Mouse (Mus musculus) limb, embryonic 11.5 days (tissue): ENCODE measurements around the gene Ptpn7. TPM values are rescaled to one million over a fixed set of nuclear protein-coding genes. Genes with fewer than 3 reads are reported as not detected.
"Not testable (repeated sequence)": the region's sequence is repeated elsewhere in the genome, so short reads cannot be mapped to it uniquely, and the experiment has no call there.

ENCODE experiments used
- ATAC-seq: fragments of 200-750 bp; cut with Nextera tagmentation; 2 replicates; pipeline ENCODE4 v1.8.0; 2017; ENCODE audit warnings: low read depth; ENCODE audit not compliant: insufficient number of reproducible peaks, low FRiP score, low TSS enrichment
- DNase-seq: peaks from one replicate; pipeline ENCODE4 v3.0.0-alpha.2; 2015; ENCODE audit warnings: low spot score
- H3K27ac ChIP-seq: fragments of 300-500 bp; sonication (generic); replicated peaks from 2 replicates; pipeline ENCODE4 v1.5.1; 2014; ENCODE audit warnings: low read depth, mild to moderate bottlenecking, low read length
- H3K27me3 ChIP-seq: fragments of 300-500 bp; sonication (generic); 2 replicates; pipeline ENCODE4 v1.6.1; 2014; ENCODE audit warnings: mild to moderate bottlenecking, low read length, mixed read lengths; ENCODE audit not compliant: control insufficient read depth, insufficient read depth
- H3K36me3 ChIP-seq: fragments of 300-500 bp; sonication (generic); 2 replicates; pipeline ENCODE4 v1.6.1; 2014; ENCODE audit warnings: mild to moderate bottlenecking, low read length, moderate library complexity, mixed read lengths; ENCODE audit not compliant: control insufficient read depth, insufficient read depth
- H3K4me1 ChIP-seq: fragments of 300-500 bp; sonication (generic); 2 replicates; pipeline ENCODE4 v1.6.1; 2014; ENCODE audit warnings: low read length, mixed read lengths; ENCODE audit not compliant: control insufficient read depth, insufficient read depth
- H3K4me2 ChIP-seq: fragments of 300-500 bp; sonication (generic); 2 replicates; pipeline ENCODE4 v1.6.1; 2014; ENCODE audit warnings: low read depth, mild to moderate bottlenecking, moderate library complexity; ENCODE audit not compliant: severe bottlenecking
- H3K4me3 ChIP-seq: fragments of 300-500 bp; sonication (generic); 2 replicates; pipeline ENCODE4 v1.5.1; 2014; ENCODE audit warnings: low read depth, low read length
- H3K9ac ChIP-seq: fragments of 300-500 bp; sonication (generic); 2 replicates; pipeline ENCODE4 v1.6.1; 2014; ENCODE audit warnings: mild to moderate bottlenecking, low read length
- H3K9me3 ChIP-seq: fragments of 300-500 bp; sonication (generic); 2 replicates; pipeline ENCODE4 v1.6.1; 2016; ENCODE audit warnings: low read length; ENCODE audit not compliant: control insufficient read depth
- WGBS: fragments of 180-500 bp; shearing (Covaris S2); extraction: QIAGEN DNeasy Blood & Tissue Kit; methylation state at CpG from one replicate; pipeline ENCODE4 v1.1.7; 2014; 5-methylcytosine and 5-hydroxymethylcytosine counted together
- polyA plus RNA-seq: library from polyadenylated mRNA; unstranded; fragments of >200 nt; fragmentation: Nextera tagmentation; extraction: Ambion mirVana; gene quantifications from 2 replicates; pipeline ENCODE4 v1.2.1, GENCODE M21; 2014

Gene Ptpn7
- polyA plus RNA-seq, 1 experiment from 2014 or later: 1.3 TPM

GRCm38 (mm10) chr1:135187016-135187415 is 54.5 kb downstream of the Ptpn7 start:
- H3K27ac ChIP-seq, H3K9ac ChIP-seq, H3K4me2 ChIP-seq, H3K4me3 ChIP-seq, ATAC-seq, H3K9me3 ChIP-seq, DNase-seq, H3K27me3 ChIP-seq, H3K4me1 ChIP-seq, H3K36me3 ChIP-seq: not testable (repeated sequence)
- 41% methylated on average over 2 of the region's 2 CpGs for WGBS

- DNase-seq (no peak), ATAC-seq (no peak)
- H3K27me3 ChIP-seq: no peaks in the 10 kb centered on the region
- H3K4me3 ChIP-seq: no peak overlapping the region
- WGBS: 51% methylated on average over 3 of the region's 3 CpGs
- no peaks in the 10 kb centered on the region for H3K36me3 ChIP-seq
- H3K9ac ChIP-seq: no peak overlapping the region
- no peaks in the 10 kb centered on the region for H3K4me1 ChIP-seq
- H3K4me2 ChIP-seq: no peak overlapping the region
- H3K27ac ChIP-seq: no peak overlapping the region
- no peaks in the 10 kb centered on the region for H3K9me3 ChIP-seq
Measured at GRCm38 (mm10) chr1:135188197-135188596, 55.7 kb downstream of the Ptpn7 start.

- no peak for ATAC-seq
- no peaks in the 10 kb centered on the region for H3K27me3 ChIP-seq
- H3K4me1 ChIP-seq: no peaks in the 10 kb centered on the region
- H3K9me3 ChIP-seq: no peaks in the 10 kb centered on the region
- H3K4me3 ChIP-seq: no peak overlapping the region
- 89% methylated on average over 4 of the region's 4 CpGs for WGBS
- H3K4me2 ChIP-seq: no peak overlapping the region
- H3K9ac ChIP-seq: no peak overlapping the region
- H3K36me3 ChIP-seq: no peaks in the 10 kb centered on the region
- H3K27ac ChIP-seq: no peak overlapping the region
- no peak for DNase-seq
Measured at GRCm38 (mm10) chr1:135189186-135189585, 56.7 kb downstream of the Ptpn7 start.

GRCm38 (mm10) chr1:135194335-135194734 is 61.8 kb downstream of the Ptpn7 start:
- not testable (repeated sequence) for ATAC-seq, H3K9me3 ChIP-seq, H3K4me2 ChIP-seq, H3K4me1 ChIP-seq, H3K36me3 ChIP-seq, DNase-seq, H3K9ac ChIP-seq, H3K27me3 ChIP-seq, H3K4me3 ChIP-seq, H3K27ac ChIP-seq
- WGBS: 74% methylated on average over 5 of the region's 5 CpGs

Other genes with a start within 250 kb of the Ptpn7 start
- gene Ppp1r12b, start 176.8 kb upstream of the Ptpn7 start, polyA plus RNA-seq: 6.3 and 6.4 TPM in 2 replicates
- gene Ube2t, start 170.1 kb upstream of the Ptpn7 start, polyA plus RNA-seq: 46.7 and 48.6 TPM in 2 replicates
- 0.49 and 0.67 TPM in 2 replicates for gene Lgr6, start 27.4 kb upstream of the Ptpn7 start, polyA plus RNA-seq
- gene Arl8a, start 14.1 kb downstream of the Ptpn7 start, polyA plus RNA-seq: 40.8 and 44.9 TPM in 2 replicates
- gene Gpr37l1, start 35.0 kb downstream of the Ptpn7 start, polyA plus RNA-seq: 0.12 TPM in 1 of 2 replicates, not detected in the other
- gene Elf3, start 125.9 kb downstream of the Ptpn7 start, polyA plus RNA-seq: 7.4 and 7.9 TPM in 2 replicates
- gene Rnpep, start 151.4 kb downstream of the Ptpn7 start, polyA plus RNA-seq: 108 and 112 TPM in 2 replicates
- 188 and 189 TPM in 2 replicates for gene Timm17a, start 181.1 kb downstream of the Ptpn7 start, polyA plus RNA-seq
- 0.27 and 0.39 TPM in 2 replicates for gene Lmod1, start 192.1 kb downstream of the Ptpn7 start, polyA plus RNA-seq
- 36.8 and 40.3 TPM in 2 replicates for gene Shisa4, start 242.5 kb downstream of the Ptpn7 start, polyA plus RNA-seq